Mouse (Mus musculus) heart, embryonic 16.5 days (tissue): ENCODE data around the gene Mrtfa. TPM values are rescaled to one million over a fixed set of nuclear protein-coding genes. Genes with fewer than 3 reads are reported as not detected.
A peak's percentile ranks its signal among the peaks of the same experiment; 100 is the strongest.

ENCODE experiments used
- ATAC-seq: fragments of 200-750 bp; cut with Nextera tagmentation; replicated peaks from 2 replicates; pipeline ENCODE4 v1.8.0; 2017; ENCODE audit warnings: moderate number of reproducible peaks; ENCODE audit not compliant: insufficient read depth, low FRiP score; ENCODE audit errors: extremely low read depth
- H3K27ac ChIP-seq: fragments of 300-500 bp; sonication (generic); 2 replicates; pipeline ENCODE4 v1.5.1; 2014; ENCODE audit warnings: mild to moderate bottlenecking, low read length, control low read depth, moderate library complexity
- H3K27me3 ChIP-seq: fragments of 300-500 bp; sonication (generic); 2 replicates; pipeline ENCODE4 v1.6.1; 2014; ENCODE audit warnings: low read length, mixed read lengths; ENCODE audit not compliant: control insufficient read depth, insufficient read depth
- H3K36me3 ChIP-seq: fragments of 300-500 bp; sonication (generic); 2 replicates; pipeline ENCODE4 v1.6.1; 2014; ENCODE audit not compliant: control insufficient read depth, insufficient read depth
- H3K4me1 ChIP-seq: fragments of 300-500 bp; sonication (generic); 2 replicates; pipeline ENCODE4 v1.6.1; 2014; ENCODE audit warnings: low read length, mixed read lengths; ENCODE audit not compliant: control insufficient read depth, insufficient read depth
- H3K4me2 ChIP-seq: fragments of 300-500 bp; sonication (generic); 2 replicates; pipeline ENCODE4 v1.6.1; 2014; ENCODE audit warnings: low read depth, mild to moderate bottlenecking, control low read depth, low read length
- H3K4me3 ChIP-seq: fragments of 300-500 bp; sonication (generic); 2 replicates; pipeline ENCODE4 v1.5.1; 2014; ENCODE audit warnings: mild to moderate bottlenecking, control low read depth, low read length
- H3K9ac ChIP-seq: fragments of 300-500 bp; sonication (generic); 2 replicates; pipeline ENCODE4 v1.6.1; 2014; ENCODE audit warnings: low read length, control low read depth
- H3K9me3 ChIP-seq: fragments of 300-500 bp; sonication (generic); replicated peaks from 2 replicates; pipeline ENCODE4 v1.6.1; 2016; ENCODE audit warnings: low read length; ENCODE audit not compliant: control insufficient read depth
- WGBS: fragments of 180-500 bp; shearing (Covaris S2); extraction: QIAGEN DNeasy Blood & Tissue Kit; methylation state at CpG from one replicate; pipeline ENCODE4 v1.1.7; 2014; 5-methylcytosine and 5-hydroxymethylcytosine counted together
- polyA plus RNA-seq: library from polyadenylated mRNA; unstranded; fragments of >200 nt; fragmentation: Nextera tagmentation; extraction: Ambion mirVana; gene quantifications from 2 replicates; pipeline ENCODE4 v1.2.1, GENCODE M21; 2015

Gene Mrtfa
- polyA plus RNA-seq, 1 experiment from 2014 or later = 14.1 TPM

GRCm38 (mm10) chr15:81158517-81159120 lies 31.9 kb downstream of the Mrtfa start:
- Histone ChIP-seq H3K9me3 (no peaks in the 10 kb centered on the region), H3K36me3 (no peaks in the 10 kb centered on the region), H3K4me1 (no peaks in the 10 kb centered on the region; the same call in none of the 2 replicates), H3K9ac (no peak overlapping the region), H3K27ac (no peak overlapping the region), H3K4me3 (no peak overlapping the region), H3K27me3 (no peaks in the 10 kb centered on the region), H3K4me2 (no peak overlapping the region)
- ATAC-seq = no peak
- 66% methylated on average over 7 of the region's 7 CpGs for WGBS

- Histone ChIP-seq H3K36me3 (no peaks in the 10 kb centered on the region), H3K9ac (no peak overlapping the region), H3K4me3 (no peak overlapping the region), H3K4me1 (no peaks in the 10 kb centered on the region; the same call in none of the 2 replicates), H3K9me3 (no peaks in the 10 kb centered on the region), H3K4me2 (no peak overlapping the region), H3K27me3 (no peaks in the 10 kb centered on the region), H3K27ac (no peak overlapping the region)
- 82% methylated on average over 2 of the region's 2 CpGs for WGBS
- ATAC-seq = no peak
Measured at GRCm38 (mm10) chr15:81156453-81156852, 34.1 kb downstream of the Mrtfa start.

- WGBS = 91% methylated on average over 3 of the region's 3 CpGs
- Histone ChIP-seq H3K36me3 (no peaks in the 10 kb centered on the region), H3K9me3 (no peaks in the 10 kb centered on the region), H3K4me3 (no peak overlapping the region), H3K4me2 (no peak overlapping the region), H3K27me3 (no peaks in the 10 kb centered on the region), H3K27ac (no peak overlapping the region), H3K9ac (no peak overlapping the region), H3K4me1 (no peaks in the 10 kb centered on the region; the same call in none of the 2 replicates)
- ATAC-seq = no peak
Measured at GRCm38 (mm10) chr15:81155845-81156244, 34.7 kb downstream of the Mrtfa start.

GRCm38 (mm10) chr15:81154846-81155624 lies 35.5 kb downstream of the Mrtfa start:
- H3K4me1 ChIP-seq = no peaks in the 10 kb centered on the region; the same call in none of the 2 replicates
- H3K4me2 ChIP-seq = no peak overlapping the region
- no peak overlapping the region for H3K4me3 ChIP-seq
- H3K9me3 ChIP-seq = no peaks in the 10 kb centered on the region
- ATAC-seq = no peak
- H3K9ac ChIP-seq = no peak overlapping the region
- no peaks in the 10 kb centered on the region for H3K36me3 ChIP-seq
- H3K27me3 ChIP-seq = no peaks in the 10 kb centered on the region
- H3K27ac ChIP-seq = no peak overlapping the region
- 70% methylated on average over 2 of the region's 2 CpGs for WGBS

- Histone ChIP-seq H3K9ac (no peak overlapping the region), H3K4me1 (peaks cover 5% of the 10 kb centered on the region), H3K36me3 (no peaks in the 10 kb centered on the region), H3K27ac (no peak overlapping the region), H3K27me3 (no peaks in the 10 kb centered on the region), H3K4me2 (no peak overlapping the region), H3K4me3 (no peak overlapping the region), H3K9me3 (no peaks in the 10 kb centered on the region)
- WGBS = 61% methylated on average over 11 of the region's 11 CpGs
- ATAC-seq = no peak
Measured at GRCm38 (mm10) chr15:81141956-81142576, 48.5 kb downstream of the Mrtfa start.

GRCm38 (mm10) chr15:81140004-81140403 lies 50.6 kb downstream of the Mrtfa start:
- 88% methylated on average over 5 of the region's 5 CpGs for WGBS
- H3K4me1 ChIP-seq = peaks cover 6% of the 10 kb centered on the region
- H3K36me3 ChIP-seq = no peaks in the 10 kb centered on the region
- no peaks in the 10 kb centered on the region for H3K9me3 ChIP-seq
- no peak overlapping the region for H3K9ac ChIP-seq
- H3K27me3 ChIP-seq = no peaks in the 10 kb centered on the region
- no peak overlapping the region for H3K27ac ChIP-seq
- no peak overlapping the region for H3K4me3 ChIP-seq
- no peak for ATAC-seq
- H3K4me2 ChIP-seq = no peak overlapping the region

GRCm38 (mm10) chr15:81137298-81137697 lies 53.3 kb downstream of the Mrtfa start:
- Histone ChIP-seq H3K4me2 (no peak overlapping the region), H3K9me3 (no peaks in the 10 kb centered on the region), H3K27ac (0 out of 2 replicates have a peak overlapping the region, but pooled peaks have one; percentile 13), H3K4me1 (peaks cover 6% of the 10 kb centered on the region), H3K9ac (no peak overlapping the region), H3K36me3 (no peaks in the 10 kb centered on the region), H3K27me3 (no peaks in the 10 kb centered on the region), H3K4me3 (no peak overlapping the region)
- WGBS = 35% methylated on average over 6 of the region's 6 CpGs
- ATAC-seq = no peak

GRCm38 (mm10) chr15:81133781-81134180 lies 56.8 kb downstream of the Mrtfa start:
- Histone ChIP-seq H3K4me1 (peaks cover 6% of the 10 kb centered on the region), H3K27ac (no peak overlapping the region), H3K36me3 (no peaks in the 10 kb centered on the region), H3K4me2 (no peak overlapping the region), H3K9me3 (no peaks in the 10 kb centered on the region), H3K27me3 (no peaks in the 10 kb centered on the region), H3K9ac (no peak overlapping the region), H3K4me3 (no peak overlapping the region)
- ATAC-seq = no peak
- WGBS = 90% methylated on average over 2 of the region's 2 CpGs

GRCm38 (mm10) chr15:81131152-81131551 lies 59.4 kb downstream of the Mrtfa start:
- 90% methylated on average over 5 of the region's 5 CpGs for WGBS
- ATAC-seq = no peak
- Histone ChIP-seq H3K36me3 (no peaks in the 10 kb centered on the region), H3K4me3 (no peak overlapping the region), H3K27ac (no peak overlapping the region), H3K9ac (no peak overlapping the region), H3K4me1 (no peaks in the 10 kb centered on the region), H3K27me3 (no peaks in the 10 kb centered on the region), H3K9me3 (no peaks in the 10 kb centered on the region), H3K4me2 (no peak overlapping the region)
